Mouse (Mus musculus) mesoderm, embryonic 11.5 days (tissue): Measurements from ENCODE around the gene Pvr.
A peak's percentile ranks its signal among the peaks of the same experiment; 100 is the strongest.
"Not testable (repeated sequence)": the region's sequence is repeated elsewhere in the genome, so short reads cannot be mapped to it uniquely, and the experiment has no call there.

Source experiments
- DNase-seq: peaks from one replicate; pipeline ENCODE4 v3.0.0-alpha.2; 2012; ENCODE audit warnings: low read depth, low spot score

Gene Pvr

DNA sequence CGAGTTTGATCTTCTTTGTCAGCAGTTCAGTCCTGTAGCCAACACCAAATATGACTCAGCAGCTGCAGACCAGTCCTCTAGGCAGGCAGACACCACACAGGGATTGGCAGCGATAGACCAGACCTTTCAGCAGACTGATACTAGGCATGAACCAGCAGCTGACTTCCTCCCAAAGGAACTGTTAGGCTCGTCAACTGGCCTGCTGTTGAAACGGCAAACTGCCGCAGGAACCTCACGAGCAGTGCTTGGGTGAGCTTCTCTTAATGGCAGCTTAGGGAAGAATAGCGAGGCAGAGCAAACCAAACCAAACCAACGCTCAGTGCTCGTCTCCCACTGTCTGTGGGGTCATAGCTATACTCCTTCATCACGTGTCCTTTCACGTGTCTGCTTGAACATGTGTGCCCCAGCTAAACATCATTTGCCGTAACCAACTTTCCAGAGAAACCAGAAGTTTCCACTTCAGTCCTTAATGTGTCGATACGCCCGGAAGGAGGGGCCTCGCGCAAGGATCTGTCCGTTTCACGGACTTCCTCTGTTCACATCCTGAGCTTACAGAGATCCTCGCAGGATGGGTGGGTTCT, 14.3 kb upstream of the Pvr start:
- DNase-seq, result no peak

DNA sequence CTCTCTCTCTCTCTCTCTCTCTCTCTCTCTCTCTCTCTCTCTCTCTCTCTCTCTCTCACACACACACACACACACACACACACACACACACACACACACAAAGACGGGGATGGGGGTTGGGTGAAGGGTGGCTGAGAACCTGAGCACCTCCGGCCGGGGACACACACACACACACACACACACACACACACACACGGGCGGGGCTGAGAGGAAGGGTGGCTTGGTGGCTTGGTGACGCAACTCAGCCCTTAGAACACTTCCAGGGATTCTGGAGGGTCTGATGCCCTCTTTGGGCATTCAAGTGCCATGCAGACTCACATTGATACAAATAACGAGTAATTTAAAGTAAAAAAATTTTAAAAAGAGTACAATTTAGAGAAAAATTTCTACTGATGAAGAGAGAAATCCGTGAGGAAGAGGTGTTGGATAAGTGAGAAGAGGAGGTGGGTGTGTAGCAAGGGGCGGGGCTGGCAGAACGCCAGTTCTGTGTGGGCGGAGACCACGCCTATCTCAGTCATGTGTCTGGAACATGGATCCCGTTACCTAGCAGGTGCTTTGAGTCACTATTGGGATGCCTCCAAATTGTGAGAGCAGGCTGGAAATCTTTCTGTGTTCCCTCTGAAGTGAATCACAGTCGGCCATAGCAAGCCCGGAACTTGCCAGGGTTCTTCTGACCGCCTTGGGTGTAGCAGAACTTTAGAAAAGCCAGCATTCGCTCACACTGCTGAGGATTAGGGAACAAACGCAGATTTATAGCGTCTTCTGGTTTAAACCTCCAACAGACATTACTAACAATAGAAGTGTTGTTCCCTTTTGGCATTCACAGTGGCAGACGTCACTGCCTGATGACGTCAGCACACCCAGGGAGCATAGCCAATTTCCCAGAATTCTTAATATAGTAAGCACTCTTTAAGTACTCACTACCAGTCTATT, 12.2 kb upstream of the Pvr start:
- DNase-seq, result no peak

DNA sequence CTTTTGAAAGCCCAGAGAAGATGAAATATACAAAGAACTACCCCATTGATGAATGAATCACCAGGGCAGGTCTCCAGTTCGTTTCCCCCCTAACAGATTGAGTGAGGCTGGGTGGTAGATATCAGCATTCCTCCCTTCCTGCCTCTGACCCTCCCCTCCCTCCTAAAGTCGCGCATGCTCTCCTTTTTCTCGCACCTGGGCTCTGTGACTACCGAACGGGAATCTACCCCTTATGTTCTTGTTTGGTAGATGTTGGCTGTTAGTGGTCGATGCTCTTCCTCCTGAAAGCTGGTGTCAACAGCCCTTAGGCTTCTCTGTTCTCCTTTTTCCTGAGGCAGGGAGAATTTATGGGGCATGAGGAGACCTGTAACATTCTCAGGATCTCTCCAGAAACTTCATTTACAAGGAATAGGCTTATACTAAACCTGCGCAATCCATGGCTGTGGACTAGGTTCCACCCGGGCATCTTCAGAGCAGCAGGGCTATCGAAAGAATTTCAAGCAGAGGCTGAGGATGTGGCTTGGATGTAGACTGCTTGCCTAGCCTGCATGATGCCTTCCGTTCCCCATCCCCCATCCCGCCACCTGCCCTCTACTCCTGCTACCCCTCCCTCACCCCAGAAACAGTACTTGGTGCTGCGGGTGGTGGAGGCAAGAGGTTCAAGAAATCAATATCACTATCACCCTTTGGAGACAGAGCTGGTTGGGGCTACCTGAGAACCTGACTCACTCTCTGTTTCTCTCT, 11.3 kb upstream of the Pvr start:
- no peak for DNase-seq

DNA sequence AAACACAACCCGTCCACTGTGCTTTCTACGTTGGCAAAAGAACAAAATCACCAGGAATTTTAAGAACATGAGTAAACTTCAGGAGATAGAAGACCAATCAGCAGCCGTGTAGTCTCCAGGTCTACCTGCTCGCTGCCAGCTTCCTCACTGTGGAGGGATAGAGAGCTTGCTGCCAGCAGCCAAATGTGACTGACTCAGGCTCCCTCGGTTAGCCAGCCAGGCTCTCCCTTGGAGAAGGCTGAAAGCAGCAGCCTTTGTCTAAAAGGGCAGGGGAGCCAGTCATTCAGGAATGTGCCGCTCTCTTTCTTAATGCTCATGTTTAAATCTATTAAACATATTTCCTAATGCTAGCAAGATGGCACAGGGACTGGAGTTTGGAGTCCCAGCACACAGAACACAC, 9.5 kb upstream of the Pvr start:
- DNase-seq, result not testable (repeated sequence)

DNA sequence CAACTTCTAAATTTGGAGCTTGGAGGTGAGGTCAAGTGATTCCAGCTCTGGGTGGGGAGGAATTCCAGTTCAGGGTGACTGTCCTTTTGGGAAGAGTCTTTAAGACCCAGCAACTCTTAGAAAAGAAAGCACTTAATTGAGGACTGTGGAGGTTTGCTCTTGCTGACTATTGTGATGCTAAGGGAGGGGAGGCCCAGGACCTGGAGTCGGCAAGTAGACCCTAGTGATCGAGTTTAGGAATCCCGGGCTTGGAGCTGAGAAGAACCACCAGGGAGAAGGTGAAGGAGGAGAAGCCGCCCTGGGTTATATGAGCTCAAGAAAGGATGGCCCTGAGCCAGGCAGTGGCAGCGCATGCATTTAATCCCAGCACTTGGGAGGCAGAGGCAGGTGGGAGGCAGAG, 7.5 kb upstream of the Pvr start:
- no peak for DNase-seq

DNA sequence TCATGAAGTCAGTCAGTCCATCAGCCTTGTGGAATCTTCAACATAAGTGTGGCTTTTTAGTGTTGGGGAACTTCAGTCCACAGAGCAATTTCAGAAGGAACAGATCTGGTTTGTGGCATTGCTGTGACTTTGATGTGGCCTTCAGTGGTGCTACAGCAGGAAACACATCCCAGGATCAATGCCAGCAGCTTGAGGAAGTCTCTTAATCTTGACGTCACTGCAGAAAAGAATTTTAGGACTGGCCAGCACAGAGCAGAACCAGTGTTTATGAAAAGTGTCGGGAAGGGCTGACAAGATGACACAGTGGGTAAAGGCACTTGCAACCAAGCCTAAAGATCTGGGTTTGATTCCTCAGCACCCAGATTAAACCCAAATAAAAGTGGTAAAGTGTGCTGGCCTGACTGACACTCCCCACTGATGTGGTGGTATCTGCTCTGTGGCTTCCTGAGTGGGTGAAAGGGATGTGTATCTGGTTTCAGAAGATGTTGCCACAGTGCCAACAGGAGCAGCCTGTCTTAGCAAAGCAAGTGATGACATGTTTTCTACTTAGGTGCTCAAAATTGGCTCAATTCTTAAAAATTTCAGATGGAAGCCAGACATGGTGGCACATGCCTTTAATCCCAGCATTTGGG, 6.0 kb upstream of the Pvr start:
- no peak for DNase-seq

DNA sequence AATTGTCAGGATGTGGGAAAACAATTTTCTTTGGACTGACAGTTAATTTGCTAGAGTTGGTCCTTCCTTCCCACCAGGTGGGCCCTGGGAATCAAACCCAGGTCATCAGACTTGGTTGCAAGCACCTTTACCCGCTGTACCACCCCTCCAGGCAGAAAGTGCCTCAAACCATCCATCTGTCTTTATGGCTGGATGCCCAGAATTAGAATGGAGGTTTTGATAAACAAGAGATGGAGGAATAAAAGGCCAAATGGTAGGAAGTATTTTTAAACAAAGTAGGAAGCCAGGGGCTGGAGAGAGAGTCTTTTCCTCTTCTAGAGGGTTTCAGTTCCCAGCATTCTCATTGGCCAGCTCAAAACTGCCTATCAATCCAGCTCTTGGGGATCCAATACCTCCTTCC, 4.4 kb upstream of the Pvr start:
- no peak for DNase-seq

DNA sequence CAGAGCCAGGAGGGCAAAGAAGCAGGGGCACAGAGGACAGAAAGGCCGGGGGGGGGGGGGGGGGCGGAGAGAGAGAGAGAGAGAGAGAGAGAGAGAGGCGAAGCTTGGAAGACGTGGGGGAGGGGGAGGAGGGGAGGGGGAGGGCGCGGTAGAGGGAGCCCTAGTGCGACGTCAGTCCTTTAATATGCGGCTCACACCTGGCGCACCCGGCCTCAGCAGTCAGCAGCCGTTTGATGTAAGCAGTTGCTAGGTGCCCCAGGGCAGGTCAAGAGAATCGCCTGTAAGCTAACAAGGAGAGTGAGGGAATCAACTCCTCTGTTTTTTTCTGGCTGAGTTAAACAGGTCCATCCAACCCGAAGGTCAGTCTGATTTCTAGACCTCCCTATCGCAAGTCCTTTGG, 2.8 kb upstream of the Pvr start:
- no peak for DNase-seq

DNA sequence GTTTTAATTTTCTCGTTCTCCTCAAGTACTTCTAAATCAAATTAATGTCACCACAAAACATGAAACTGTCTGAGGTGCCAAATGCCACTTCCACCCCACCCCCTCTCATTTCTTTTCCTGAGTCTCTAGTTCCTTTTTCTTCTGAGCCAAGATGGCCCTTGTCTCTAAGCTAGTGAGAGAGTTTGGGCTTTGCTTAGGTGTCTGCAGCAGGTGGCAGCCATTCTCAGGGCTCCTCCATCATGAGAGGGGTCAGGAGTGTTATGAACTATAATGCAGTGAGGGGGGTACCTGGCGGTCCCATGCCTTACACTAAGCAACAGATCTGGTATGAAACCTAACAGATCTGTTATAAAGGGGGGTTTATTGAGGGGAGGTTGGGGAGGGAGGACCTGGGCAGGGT, 2.4 kb upstream of the Pvr start:
- DNase-seq, result no peak

DNA sequence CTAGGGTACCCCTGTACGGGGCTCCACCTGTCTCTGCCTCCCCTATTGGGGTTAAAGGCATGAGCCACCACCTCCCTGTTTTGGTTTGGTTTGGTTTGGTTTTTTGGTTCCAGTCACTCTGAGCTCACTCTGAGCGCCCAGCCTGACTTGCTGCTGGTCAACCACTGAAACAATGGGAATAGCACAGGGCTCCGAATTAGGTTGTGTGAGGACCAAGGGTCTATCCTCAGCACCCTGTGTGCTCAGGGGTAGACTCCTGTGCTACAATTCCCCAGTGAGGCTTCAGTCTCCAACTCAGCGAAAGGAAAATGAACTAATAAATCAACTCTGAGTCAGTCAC, 824 bp downstream of the Pvr start:
- no peak for DNase-seq

DNA sequence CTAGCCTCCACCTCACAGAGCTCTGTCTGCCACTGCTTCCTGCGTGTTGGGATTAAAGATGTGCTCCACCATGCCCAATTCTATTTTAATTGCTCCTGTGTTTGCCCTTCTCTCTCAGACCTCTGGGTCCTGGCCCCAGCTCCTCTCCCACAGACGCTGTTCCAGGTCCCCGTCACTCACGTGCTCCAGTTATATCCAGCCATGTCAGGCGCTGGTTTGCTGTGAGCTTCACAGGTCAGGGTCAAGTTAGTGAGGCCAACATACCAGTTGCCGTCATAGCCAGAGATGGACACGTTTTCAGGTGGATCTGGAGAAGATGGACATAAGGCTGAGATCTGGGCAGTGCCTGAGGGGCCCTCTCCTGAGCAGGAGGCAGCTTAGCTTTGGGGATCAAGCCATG, 6.4 kb downstream of the Pvr start:
- DNase-seq, result no peak

DNA sequence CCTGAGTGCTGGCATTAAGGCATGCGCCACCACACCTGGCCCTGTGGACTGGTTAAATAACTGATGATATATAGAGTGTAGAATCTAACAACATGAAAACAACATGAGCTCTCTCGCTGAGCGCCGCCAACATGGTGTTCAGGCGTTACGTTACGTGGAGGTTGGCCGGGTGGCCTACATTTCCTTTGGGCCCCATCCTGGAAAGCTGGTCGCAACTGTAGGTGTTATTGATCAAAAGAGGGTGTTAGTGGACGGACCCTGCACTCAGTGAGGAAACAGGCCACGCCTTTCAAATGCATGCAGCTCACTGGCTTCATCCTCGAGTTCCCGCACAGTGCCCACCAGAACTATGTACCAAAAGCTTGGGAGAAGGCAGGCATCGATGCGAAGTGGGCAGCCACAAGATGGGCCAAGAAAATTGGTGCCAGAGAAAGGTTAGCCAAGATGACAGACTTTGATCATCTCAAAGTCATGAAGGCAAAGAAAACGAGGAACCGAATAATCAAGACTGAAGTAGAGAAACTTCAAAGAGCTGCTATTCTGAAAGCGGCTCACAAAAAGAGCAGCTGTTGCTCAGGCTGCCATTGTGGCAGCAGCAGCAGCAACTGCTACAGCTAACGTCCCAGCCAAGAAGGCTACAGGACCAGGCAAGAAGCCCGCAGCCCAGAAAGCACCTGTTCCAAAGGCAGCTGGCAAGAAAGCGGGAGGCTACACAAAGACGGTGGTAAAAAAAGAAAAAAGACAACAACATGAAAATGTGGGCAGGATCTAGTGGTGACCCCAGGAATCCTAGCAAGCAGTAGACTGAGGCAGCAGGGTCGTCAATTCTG, 9.1 kb downstream of the Pvr start:
- DNase-seq, result no peak

DNA sequence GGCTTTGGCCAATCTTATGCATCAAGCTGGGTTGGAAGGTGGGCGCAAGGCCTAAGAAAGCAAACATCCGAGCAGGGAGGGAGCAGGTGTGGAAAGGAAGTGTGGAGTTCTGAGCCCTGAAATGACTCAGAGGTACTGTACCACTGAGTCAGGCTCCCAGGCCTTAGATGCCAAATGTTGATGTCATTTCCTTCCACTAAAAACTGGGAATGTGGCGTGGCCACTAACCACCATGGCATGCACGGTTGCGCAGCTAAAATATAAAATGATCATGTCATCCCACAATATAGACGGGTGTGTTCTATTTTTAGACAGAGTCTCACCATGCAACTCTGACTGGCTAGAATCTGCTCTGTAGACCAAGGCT, 9.7 kb downstream of the Pvr start:
- DNase-seq, result no peak

DNA sequence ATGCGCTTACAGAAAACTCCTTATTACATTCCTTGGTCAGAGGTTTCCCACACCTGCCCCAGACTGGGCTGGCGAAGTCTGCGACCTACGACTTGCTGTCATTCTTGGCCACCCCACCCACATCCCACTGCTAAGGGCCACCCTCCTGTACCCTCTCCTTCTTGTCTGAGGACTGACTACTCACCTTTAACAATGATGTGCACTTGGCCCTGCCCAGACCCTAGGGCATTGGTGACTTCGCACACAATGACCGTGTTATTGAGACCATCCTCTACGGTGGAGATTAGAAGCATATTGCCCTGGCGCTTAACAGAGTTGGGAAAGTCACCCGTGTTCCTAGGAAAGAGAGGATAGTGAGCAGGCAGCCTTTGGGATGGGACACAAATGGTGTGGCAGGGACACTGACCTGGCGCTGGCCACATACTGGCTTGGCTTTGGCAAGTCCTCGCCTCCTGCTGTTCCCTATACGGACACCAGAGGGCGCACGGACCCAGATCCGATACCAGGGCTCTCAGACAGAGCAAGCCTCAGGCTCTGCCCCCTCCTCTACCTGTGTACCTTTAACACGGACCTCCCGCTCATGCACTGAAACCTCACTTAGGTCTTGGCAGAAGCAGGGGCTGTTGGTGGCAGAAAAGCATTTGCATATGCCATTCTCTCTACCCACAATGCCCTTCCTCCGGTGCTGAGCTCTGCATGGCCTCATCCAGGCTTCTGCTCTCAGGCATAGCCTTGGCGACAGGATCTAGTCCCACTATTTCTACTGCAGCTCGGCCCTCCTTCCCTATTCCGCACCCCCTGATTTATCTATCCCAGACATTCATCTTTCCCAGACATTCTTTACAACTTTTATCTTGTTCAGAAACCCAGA, 10.3 kb downstream of the Pvr start:
- peak; percentile 76 for DNase-seq

DNA sequence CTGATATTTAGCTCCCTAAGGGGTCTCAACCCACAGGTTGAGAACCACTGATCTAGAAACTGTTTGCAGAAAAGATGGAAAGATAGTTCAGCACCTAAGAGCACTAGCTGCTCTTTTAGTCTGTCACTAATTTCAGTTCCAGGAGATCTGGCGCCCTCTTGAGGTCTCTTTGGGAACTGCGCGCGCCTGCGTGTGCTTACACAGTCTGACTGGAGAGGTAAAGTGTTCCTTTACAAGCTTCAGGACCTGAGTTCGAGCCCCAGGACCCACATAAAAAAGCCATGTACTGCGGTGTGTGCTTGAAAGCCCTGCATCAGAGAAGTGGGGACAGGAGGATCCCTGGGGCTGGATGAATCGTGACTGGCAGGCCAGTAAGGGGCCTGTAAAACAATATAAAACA, 31.1 kb downstream of the Pvr start:
- DNase-seq, result peak; percentile 30

DNA sequence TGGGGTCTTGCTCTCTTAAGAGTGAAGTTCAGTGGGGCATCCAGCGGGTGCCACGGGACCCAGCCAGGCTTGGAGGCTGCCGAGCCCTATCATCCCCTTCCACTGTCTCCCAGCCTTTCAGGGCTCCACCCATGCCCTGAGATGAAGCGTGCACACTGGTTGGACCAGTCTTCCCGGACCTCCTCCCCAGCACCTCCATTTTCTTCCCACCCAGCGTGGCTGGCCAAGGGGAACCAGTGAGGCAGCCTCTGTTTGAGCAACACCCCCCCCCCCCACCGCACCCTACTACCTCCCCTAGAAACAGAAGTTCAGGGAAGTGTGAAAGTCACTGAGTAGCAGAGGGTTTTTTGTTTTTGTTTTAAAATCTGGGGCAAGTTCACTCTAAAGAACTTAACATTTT, 33.1 kb downstream of the Pvr start, which contains the start of gene Ceacam19:
Gene Ceacam19, minus strand, starts transcription at position 117 of the 400 bp plus-strand sequence.
- DNase-seq, result no peak

DNA sequence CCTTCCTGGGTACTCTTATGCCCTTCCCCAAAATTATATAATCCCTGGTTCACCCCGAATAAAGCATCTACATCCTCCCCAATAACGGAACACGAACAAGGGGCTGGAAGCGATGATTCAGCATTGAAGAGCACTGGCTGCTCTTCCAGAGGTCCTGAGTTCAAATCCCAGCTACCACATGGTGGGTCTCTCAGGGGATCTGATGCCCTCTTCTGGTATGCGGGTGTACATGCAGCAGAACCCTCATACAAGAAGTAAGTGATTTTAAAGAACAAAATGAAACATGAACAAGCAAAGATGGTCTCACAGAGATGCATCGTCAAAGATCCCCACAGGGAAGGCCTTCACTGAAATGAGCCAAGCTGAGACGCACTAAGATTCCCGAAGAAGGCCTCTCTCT, 40.2 kb downstream of the Pvr start:
- DNase-seq, result no peak

DNA sequence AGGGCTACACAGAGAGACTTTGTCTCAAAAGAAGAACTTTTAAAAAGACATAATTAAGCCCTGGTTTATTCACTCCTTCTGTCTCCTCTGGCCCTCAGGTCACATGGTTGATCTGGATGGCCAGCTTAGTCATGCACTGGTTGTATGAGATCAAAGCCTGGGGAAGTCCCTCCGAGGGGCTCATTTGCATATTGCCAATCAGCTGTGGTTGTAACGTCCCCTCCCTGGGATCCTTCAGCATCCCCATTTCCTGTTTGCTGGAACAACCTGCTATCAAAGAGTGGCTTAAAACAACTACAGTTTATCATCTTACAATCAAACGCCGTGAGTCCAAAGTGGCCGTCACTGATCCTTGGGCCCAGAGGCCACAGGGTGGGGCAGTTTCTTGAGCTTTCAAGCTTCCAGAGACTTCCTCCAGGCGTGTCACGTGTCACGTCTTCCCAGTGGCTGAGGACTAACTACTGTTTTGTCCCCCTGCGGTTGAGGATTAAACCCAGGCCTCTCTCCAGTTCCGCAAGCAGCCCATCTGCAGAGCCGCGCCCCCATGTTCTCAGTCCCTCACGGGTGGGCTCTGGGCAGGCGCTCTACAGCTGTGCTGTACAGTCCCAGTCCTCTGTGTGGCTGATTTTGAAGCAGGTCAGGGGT, 44.1 kb downstream of the Pvr start:
- no peak for DNase-seq

DNA sequence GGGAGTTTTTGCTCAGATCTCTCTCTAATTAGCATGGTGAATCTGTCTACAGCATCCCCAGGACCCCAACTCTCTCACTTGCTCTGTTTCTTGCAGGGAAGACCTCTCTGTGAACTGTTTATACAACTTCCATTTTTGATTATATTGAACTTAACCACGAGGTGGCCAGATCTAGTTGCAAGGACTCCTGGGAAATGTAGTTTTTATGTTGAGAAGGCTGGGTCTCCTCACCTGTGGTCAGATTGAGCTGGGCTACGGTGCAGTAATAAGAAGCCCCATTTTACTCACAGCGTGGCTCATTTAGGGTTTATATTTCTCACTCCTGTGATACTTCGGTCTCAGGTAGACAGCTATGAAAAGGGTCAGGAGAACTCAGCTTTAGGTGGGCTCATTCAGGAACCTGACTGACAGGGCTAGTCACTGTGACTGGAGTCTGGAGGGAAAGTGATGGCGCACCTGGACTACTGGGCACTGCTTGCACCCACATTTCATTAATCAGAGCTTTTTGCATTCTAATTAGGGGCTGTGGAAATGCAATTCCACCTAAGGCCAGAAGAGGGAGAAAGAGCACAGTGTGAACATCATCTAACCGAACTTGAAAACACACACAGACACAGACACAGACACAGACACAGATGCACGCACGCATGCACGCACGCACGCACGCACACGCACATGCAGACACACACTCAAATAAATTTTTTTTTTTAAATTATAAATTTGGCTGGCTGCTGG, 44.8 kb downstream of the Pvr start:
- DNase-seq, result peak; percentile 47
